In the genomic region with DNA sequence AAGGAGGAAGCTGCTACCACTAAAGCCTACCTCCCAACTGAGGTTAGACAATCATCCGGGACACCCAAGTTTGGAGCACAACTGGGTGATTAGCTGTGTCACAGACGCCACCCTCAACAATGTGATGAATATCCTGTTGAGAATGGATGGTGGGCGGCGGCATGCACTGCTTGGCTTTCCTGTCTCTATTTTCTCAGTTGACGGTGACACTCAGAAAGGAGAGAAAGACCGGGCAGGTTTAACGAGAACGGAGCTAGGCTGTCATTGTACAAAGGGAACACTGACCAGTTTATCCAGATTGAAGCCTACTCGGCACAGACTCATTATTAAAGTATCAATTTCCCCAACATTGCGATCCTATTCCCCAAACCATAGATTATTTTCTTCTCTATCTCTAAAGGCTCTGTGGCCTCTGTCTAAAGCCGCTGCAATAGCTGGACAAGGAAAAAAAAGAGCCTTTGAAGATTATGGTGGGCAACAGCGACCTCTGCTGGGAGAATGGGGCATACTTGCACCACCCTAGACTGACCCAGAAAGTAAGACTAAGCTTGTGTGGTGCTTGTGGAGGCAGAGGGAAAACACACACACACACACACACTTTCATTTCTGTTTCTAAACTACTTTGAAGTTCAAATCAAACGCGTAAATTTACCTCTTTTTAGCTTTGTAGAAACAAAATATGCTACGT, we compare ENCODE assay signal across 8 mouse cellular contexts. TPM values are rescaled to one million over a fixed set of nuclear protein-coding genes. Genes with fewer than 3 reads are reported as not detected.
DNase-seq lines count a peak whose midpoint lies in the region; ATAC-seq and TF ChIP-seq lines count a peak whose summit lies in the region.

No protein-coding gene starts in this region.

- H3K4me2 ChIP-seq in forebrain, embryonic 16.5 days (ENCODE audit: low read length) = peak overlapping the region; percentile 39
- H3K4me2 ChIP-seq in neural tube, embryonic 14.5 days (ENCODE audit: low read depth, low read length) = no peak overlapping the region; the same call in 1 of the 2 replicates

- H3K27me3 ChIP-seq in MEL (ENCODE audit: control insufficient read depth in 1 of 2, insufficient read depth in 2 of 2, low read length in 2 of 2) = no peaks in the 10 kb centered on the region
- peaks cover 2% of the 10 kb centered on the region; the same call in 1 of the 2 replicates for H3K27me3 ChIP-seq in forebrain, embryonic 16.5 days (replicated peaks; ENCODE audit: control insufficient read depth, insufficient read depth, low read length)
- H3K27me3 ChIP-seq in neural tube, embryonic 14.5 days (ENCODE audit: control insufficient read depth, insufficient read depth, low read length) = no peaks in the 10 kb centered on the region

- peak; percentile 80 to 83 (median 81) for TF ChIP-seq CTCF in MEL (IDR thresholded peaks at IDR 0.05 in 2 of 3, conservative IDR thresholded peaks at IDR 0.05 in 1 of 3; ENCODE audit: control insufficient read depth in 1 of 3, insufficient read depth in 1 of 3, low read depth in 2 of 3, low read length in 3 of 3, poor library complexity in 1 of 3, severe bottlenecking in 1 of 3)

- H3K9me3 ChIP-seq in MEL (replicated peaks; ENCODE audit: insufficient read depth, low read length) = no peaks in the 10 kb centered on the region
- no peaks in the 10 kb centered on the region for H3K9me3 ChIP-seq in forebrain, embryonic 16.5 days (ENCODE audit: control insufficient read depth, low read length)
- no peaks in the 10 kb centered on the region for H3K9me3 ChIP-seq in neural tube, embryonic 14.5 days (ENCODE audit: control insufficient read depth, low read length)

- DNase-seq in MEL (ENCODE audit: low read depth, low spot score) = peak; percentile 61
- DNase-seq in cerebellum, adult 11-12 months = peak; percentile 34
- DNase-seq in heart, postnatal 25 days (ENCODE audit: low spot score) = peak; percentile 46
- DNase-seq in layer of hippocampus, adult 18-20 months (ENCODE audit: low spot score in 2 of 2) = peak; percentile 46 to 85
- DNase-seq in lung, adult 18-20 months = peak; percentile 71 to 78
- DNase-seq in thymus, postnatal 25 days = peak; percentile 63

- no peaks in the 10 kb centered on the region for H3K36me3 ChIP-seq in MEL (ENCODE audit: control insufficient read depth in 1 of 2, insufficient read depth in 2 of 2, low read length in 2 of 2)
- no peaks in the 10 kb centered on the region for H3K36me3 ChIP-seq in forebrain, embryonic 16.5 days (ENCODE audit: control insufficient read depth, insufficient read depth)
- H3K36me3 ChIP-seq in neural tube, embryonic 14.5 days (ENCODE audit: control insufficient read depth, insufficient read depth, low read length) = no peaks in the 10 kb centered on the region

- no peak overlapping the region for H3K9ac ChIP-seq in MEL (ENCODE audit: control insufficient read depth, low read depth, low read length, poor library complexity, severe bottlenecking)
- H3K9ac ChIP-seq in forebrain, embryonic 16.5 days (replicated peaks; ENCODE audit: low read depth, low read length) = 0 out of 2 replicates have a peak overlapping the region, but pooled peaks have one; percentile 42
- H3K9ac ChIP-seq in neural tube, embryonic 14.5 days (replicated peaks; ENCODE audit: low read depth, low read length) = no peak overlapping the region

- H3K4me3 ChIP-seq in MEL (ENCODE audit: control insufficient read depth in 1 of 2, insufficient read depth in 1 of 2, low read depth in 2 of 2, low read length in 2 of 2) = no peak overlapping the region
- 0 out of 2 replicates have a peak overlapping the region, but pooled peaks have one; percentile 3 for H3K4me3 ChIP-seq in forebrain, embryonic 16.5 days (replicated peaks; ENCODE audit: low read length)
- H3K4me3 ChIP-seq in neural tube, embryonic 14.5 days (ENCODE audit: low read depth, low read length) = no peak overlapping the region

- H3K79me2 ChIP-seq in MEL (ENCODE audit: control insufficient read depth, insufficient read depth, low read length, poor library complexity) = no peaks in the 10 kb centered on the region

- WGBS in forebrain, embryonic 16.5 days = 27% methylated on average over 15 of the region's 15 CpGs
- WGBS in neural tube, embryonic 14.5 days = 44% methylated on average over 15 of the region's 15 CpGs

- no peak overlapping the region for H3K27ac ChIP-seq in MEL (ENCODE audit: control insufficient read depth, low read depth, low read length)
- H3K27ac ChIP-seq in forebrain, embryonic 16.5 days (ENCODE audit: low read length) = no peak overlapping the region
- no peak overlapping the region for H3K27ac ChIP-seq in neural tube, embryonic 14.5 days (ENCODE audit: low read depth, low read length)

- TF ChIP-seq POLR2A in MEL (IDR thresholded peaks at IDR 0.05; ENCODE audit: control insufficient read depth in 1 of 2, insufficient read depth in 1 of 2, low read depth in 1 of 2, low read length in 2 of 2, poor library complexity in 1 of 2) = no peak

- peak; percentile 77 for ATAC-seq in forebrain, embryonic 16.5 days
- peak; percentile 82 for ATAC-seq in neural tube, embryonic 14.5 days (ENCODE audit: low read depth)

- TF ChIP-seq RAD21 in MEL (IDR thresholded peaks at IDR 0.05; ENCODE audit: low read depth, low read length) = peak; percentile 84

- no peaks in the 10 kb centered on the region for H3K4me1 ChIP-seq in MEL (ENCODE audit: control insufficient read depth in 1 of 2, insufficient read depth in 2 of 2, low read length in 2 of 2)
- peaks cover 5% of the 10 kb centered on the region; the same call in 1 of the 2 replicates for H3K4me1 ChIP-seq in forebrain, embryonic 16.5 days (replicated peaks; ENCODE audit: control insufficient read depth, insufficient read depth, low read length)
- H3K4me1 ChIP-seq in neural tube, embryonic 14.5 days (ENCODE audit: control insufficient read depth, insufficient read depth, low read length) = no peaks in the 10 kb centered on the region

- TF ChIP-seq EP300 in MEL (IDR thresholded peaks at IDR 0.05; ENCODE audit: low read depth in 1 of 2, low read length in 2 of 2) = no peak

- intact Hi-C loops in heart, postnatal 25 days (cut with DNase I) = loop anchor here (1.0 to 10.0 kb wide), 2 partner anchors 192 to 496 kb away; no protein-coding TSS in a partner anchor

TF ChIP-seq in MEL, 35 proteins besides CTCF, POLR2A, EP300 and RAD21:
- no peak for TF ChIP-seq ELF1 (IDR thresholded peaks at IDR 0.05; ENCODE audit: low read depth, low read length)
- peak; percentile 86 for TF ChIP-seq ZNF384 (IDR thresholded peaks at IDR 0.05; ENCODE audit: low read depth, low read length)
- peak; percentile 80 for TF ChIP-seq SMC3 (IDR thresholded peaks at IDR 0.05; ENCODE audit: low read depth, low read length)
- TF ChIP-seq ZC3H11A (IDR thresholded peaks at IDR 0.05; ENCODE audit: low read depth, low read length) = peak; percentile 74

RNA-seq across cellular contexts. Expression of a gene that starts 29.0 kb away (rescaled TPM):
- not detected in 2 replicates for total RNA-seq in MEL (2012; rRNA removed)
- not detected for polyA plus RNA-seq in MEL (2012; ENCODE audit: insufficient read depth in 1 of 2, insufficient read length in 2 of 2, low read depth in 1 of 2, low replicate concordance in 2 of 2, missing spikeins in 1 of 2)
- polyA plus RNA-seq in forebrain, embryonic 16.5 days (2015; fragmentation: Nextera tagmentation; extraction: Ambion mirVana) = 0.22 and 0.46 TPM in 2 replicates
- under 1 TPM; 0.08 to 0.13 TPM for total RNA-seq in heart, postnatal 25 days (2021)
- under 1 TPM in 1 of 2 experiments, not detected in 1; 0.10 TPM for total RNA-seq in layer of hippocampus, adult 18-20 months (2021)
- 0.11 TPM in 1 of 2 replicates, not detected in the other for polyA plus RNA-seq in neural tube, embryonic 14.5 days (2014; fragmentation: Nextera tagmentation; extraction: Ambion mirVana)
